Comparison of ENCODE assay signal across 10 mouse cellular contexts in genomic region chr12:103343456-103343855, GRCm38 (mm10). TPM values are rescaled to one million over a fixed set of nuclear protein-coding genes. Genes with fewer than 3 reads are reported as not detected.
DNase-seq lines count a peak whose midpoint lies in the region; ATAC-seq and TF ChIP-seq lines count a peak whose summit lies in the region.
"Had no signal": no experiment of that assay in that cellular context is flagged by ENCODE, and none has a peak within 500 bp of the region (broad histone marks: within the 10 kb centered on the region; RNA-seq: fewer than 3 reads in every experiment).

No protein-coding gene starts in this region.

- H3K4me1 ChIP-seq in cerebellum, adult 2 months (ENCODE audit: control insufficient read depth, insufficient read depth, low read length): no peaks in the 10 kb centered on the region
- H3K4me1 ChIP-seq in forebrain, postnatal 0 days (ENCODE audit: insufficient read depth): no peaks in the 10 kb centered on the region
- H3K4me1 ChIP-seq: hindbrain, embryonic 15.5 days; neural tube, embryonic 12.5 days had no signal

- H3K9me3 ChIP-seq in forebrain, postnatal 0 days (ENCODE audit: low read length): no peaks in the 10 kb centered on the region
- H3K9me3 ChIP-seq: hindbrain, embryonic 15.5 days; neural tube, embryonic 12.5 days had no signal

- H3K4me3 ChIP-seq in cerebellum, adult 2 months (replicated peaks; ENCODE audit: insufficient read depth, low read depth, low read length): no peak overlapping the region
- H3K4me3 ChIP-seq in forebrain, postnatal 0 days (ENCODE audit: low read depth, low read length): no peak overlapping the region
- H3K4me3 ChIP-seq: hindbrain, embryonic 15.5 days; neural tube, embryonic 12.5 days had no signal

- H3K27ac ChIP-seq in cerebellum, adult 2 months (ENCODE audit: insufficient read depth, low read length): no peak overlapping the region
- H3K27ac ChIP-seq in forebrain, postnatal 0 days (ENCODE audit: low read depth, low read length): no peak overlapping the region
- H3K27ac ChIP-seq: hindbrain, embryonic 15.5 days; neural tube, embryonic 12.5 days had no signal

- peak; percentile 42 for ATAC-seq in inflammation-experienced regulatory T-cells, adult 6 months
- ATAC-seq in monocyte, adult 5-6 weeks (replicated peaks; ENCODE audit: insufficient number of reproducible peaks, low FRiP score, low TSS enrichment, poor library complexity, severe bottlenecking): peak; percentile 80
- no peak for ATAC-seq in forebrain, postnatal 0 days

- no peak overlapping the region for H3K9ac ChIP-seq in forebrain, postnatal 0 days
- H3K9ac ChIP-seq: hindbrain, embryonic 15.5 days; neural tube, embryonic 12.5 days had no signal

- 86% methylated on average over 8 of the region's 8 CpGs for WGBS in cerebellum, adult 2 months
- WGBS in forebrain, postnatal 0 days: 82% methylated on average over 8 of the region's 8 CpGs

- no peak overlapping the region for H3K4me2 ChIP-seq in forebrain, postnatal 0 days (ENCODE audit: low read depth)
- H3K4me2 ChIP-seq: hindbrain, embryonic 15.5 days; neural tube, embryonic 12.5 days had no signal

- peak; percentile 56 to 66 for DNase-seq in right cerebral cortex, postnatal 10 days (ENCODE audit: low spot score in 2 of 2)
- no peak for DNase-seq in right cerebral cortex, postnatal 4 days
- no peak for DNase-seq in testis, postnatal 14 days (ENCODE audit: low spot score)
- no peak for DNase-seq in cerebellum, adult 2 months
- DNase-seq in forebrain, postnatal 0 days: no peak
- DNase-seq in embryo, embryonic 9.5 days (ENCODE audit: extremely low spot score): no peak

- no peaks in the 10 kb centered on the region for H3K36me3 ChIP-seq in forebrain, postnatal 0 days (ENCODE audit: insufficient read depth)
- H3K36me3 ChIP-seq: hindbrain, embryonic 15.5 days; neural tube, embryonic 12.5 days had no signal

- no peaks in the 10 kb centered on the region for H3K27me3 ChIP-seq in cerebellum, adult 2 months (ENCODE audit: control insufficient read depth, insufficient read depth, low read length)
- H3K27me3 ChIP-seq in forebrain, postnatal 0 days (ENCODE audit: insufficient read depth, low read length): no peaks in the 10 kb centered on the region
- H3K27me3 ChIP-seq: hindbrain, embryonic 15.5 days; neural tube, embryonic 12.5 days had no signal

- TF ChIP-seq POLR2A in cerebellum, adult 2 months (IDR thresholded peaks at IDR 0.05; ENCODE audit: borderline replicate concordance, insufficient read depth, low read length): no peak

- TF ChIP-seq CTCF in cerebellum, adult 2 months (IDR thresholded peaks at IDR 0.05; ENCODE audit: borderline replicate concordance, insufficient read depth, low read depth, low read length): no peak
- no peak for TF ChIP-seq CTCF in forebrain, postnatal 0 days (IDR thresholded peaks at IDR 0.05; ENCODE audit: low read depth)

RNA-seq across cellular contexts. Expression of gene Asb2, which starts 12.3 kb away (rescaled TPM):
- 10 to 100 TPM; 22.5 to 68.5 (median 47.2) TPM for polyA plus RNA-seq in inflammation-experienced regulatory T-cells, adult 6 months (2017; shearing (Covaris generic))
- 0.96 to 4.0 TPM (median 1.2 TPM) in 3 replicates for total RNA-seq in monocyte, adult 5-6 weeks (2017)
- polyA plus RNA-seq in cerebellum, adult 2 months (2012; rRNA removed): 2.1 and 2.7 TPM in 2 replicates
- 1.6 and 2.1 TPM in 2 replicates for total RNA-seq in forebrain, postnatal 0 days (2014; rRNA removed)
- 1.5 and 1.6 TPM in 2 replicates for polyA plus RNA-seq in forebrain, postnatal 0 days (2015; fragmentation: Nextera tagmentation; extraction: Ambion mirVana)

RNA-seq across cellular contexts. Expression of gene Fam181a, which starts 32.7 kb away (rescaled TPM):
- not detected for polyA plus RNA-seq in inflammation-experienced regulatory T-cells, adult 6 months (2017; shearing (Covaris generic))
- not detected in 3 replicates for total RNA-seq in monocyte, adult 5-6 weeks (2017)
- 2.7 and 4.1 TPM in 2 replicates for polyA plus RNA-seq in cerebellum, adult 2 months (2012; rRNA removed)
- total RNA-seq in forebrain, postnatal 0 days (2014; rRNA removed): 10.0 and 10.7 TPM in 2 replicates
- polyA plus RNA-seq in forebrain, postnatal 0 days (2015; fragmentation: Nextera tagmentation; extraction: Ambion mirVana): 6.9 and 9.1 TPM in 2 replicates

RNA-seq across cellular contexts. Expression of gene Otub2, which starts 45.0 kb away (rescaled TPM):
- polyA plus RNA-seq in inflammation-experienced regulatory T-cells, adult 6 months (2017; shearing (Covaris generic)): 1 to 10 TPM; 1.3 to 2.3 (median 1.9) TPM
- total RNA-seq in monocyte, adult 5-6 weeks (2017): 0.68 to 2.0 TPM (median 1.5 TPM) in 3 replicates
- 10.6 and 11.6 TPM in 2 replicates for polyA plus RNA-seq in cerebellum, adult 2 months (2012; rRNA removed)
- 22.2 and 26.5 TPM in 2 replicates for total RNA-seq in forebrain, postnatal 0 days (2014; rRNA removed)
- 18.9 and 21.3 TPM in 2 replicates for polyA plus RNA-seq in forebrain, postnatal 0 days (2015; fragmentation: Nextera tagmentation; extraction: Ambion mirVana)

Comparison
In these comparisons a context has a peak if more than half of its experiments do, and no peak if none do; other contexts are left out.
1. DNase-seq: peak in right cerebral cortex, postnatal 10 days (2 of 2); none in right cerebral cortex, postnatal 4 days (single experiment), testis, postnatal 14 days (single experiment), cerebellum, adult 2 months (0 of 2), forebrain, postnatal 0 days (single experiment) and embryo, embryonic 9.5 days (single experiment).